Mouse (Mus musculus) midbrain, embryonic 13.5 days (tissue): Measurements from ENCODE around the gene Ndufa9. TPM values are rescaled to one million over a fixed set of nuclear protein-coding genes. Genes with fewer than 3 reads are reported as not detected.
A peak's percentile ranks its signal among the peaks of the same experiment; 100 is the strongest.

ENCODE experiments used
- ATAC-seq: fragments of 200-750 bp; cut with Nextera tagmentation; 2 replicates; pipeline ENCODE4 v1.8.0; 2017; ENCODE audit warnings: mild to moderate bottlenecking, moderate TSS enrichment, moderate library complexity
- H3K27ac ChIP-seq: fragments of 300-500 bp; sonication (generic); 2 replicates; pipeline ENCODE4 v1.5.1; 2015; ENCODE audit warnings: inconsistent platforms, mild to moderate bottlenecking, moderate library complexity
- H3K27me3 ChIP-seq: fragments of 300-500 bp; sonication (generic); 2 replicates; pipeline ENCODE4 v1.6.1; 2015; ENCODE audit warnings: mild to moderate bottlenecking, inconsistent platforms
- H3K36me3 ChIP-seq: fragments of 300-500 bp; sonication (generic); 2 replicates; pipeline ENCODE4 v1.6.1; 2015; ENCODE audit warnings: mild to moderate bottlenecking, inconsistent platforms
- H3K4me1 ChIP-seq: fragments of 300-500 bp; sonication (generic); replicated peaks from 2 replicates; pipeline ENCODE4 v1.6.1; 2015; ENCODE audit warnings: inconsistent platforms
- H3K4me2 ChIP-seq: fragments of 300-500 bp; sonication (generic); replicated peaks from 2 replicates; pipeline ENCODE4 v1.6.1; 2015; ENCODE audit warnings: moderate library complexity, mild to moderate bottlenecking, inconsistent platforms
- H3K4me3 ChIP-seq: fragments of 300-500 bp; sonication (generic); replicated peaks from 2 replicates; pipeline ENCODE4 v1.5.1; 2015; ENCODE audit warnings: mild to moderate bottlenecking, inconsistent platforms
- H3K9ac ChIP-seq: fragments of 300-500 bp; sonication (generic); replicated peaks from 2 replicates; pipeline ENCODE4 v1.6.1; 2015; ENCODE audit warnings: mild to moderate bottlenecking, inconsistent platforms
- H3K9me3 ChIP-seq: fragments of 300-500 bp; sonication (generic); 2 replicates; pipeline ENCODE4 v1.6.1; 2016; ENCODE audit warnings: mild to moderate bottlenecking, inconsistent platforms
- WGBS: fragments of 180-500 bp; shearing (Covaris S2); methylation state at CpG from one replicate; pipeline ENCODE4 v1.1.7; 2015; 5-methylcytosine and 5-hydroxymethylcytosine counted together
- polyA plus RNA-seq: library from polyadenylated mRNA; unstranded; fragments of >200 nt; fragmentation: Nextera tagmentation; extraction: Ambion mirVana; gene quantifications from 2 replicates; pipeline ENCODE4 v1.2.1, GENCODE M21; 2015

Gene Ndufa9
- polyA plus RNA-seq, 1 experiment from 2014 or later = 173 TPM

DNA sequence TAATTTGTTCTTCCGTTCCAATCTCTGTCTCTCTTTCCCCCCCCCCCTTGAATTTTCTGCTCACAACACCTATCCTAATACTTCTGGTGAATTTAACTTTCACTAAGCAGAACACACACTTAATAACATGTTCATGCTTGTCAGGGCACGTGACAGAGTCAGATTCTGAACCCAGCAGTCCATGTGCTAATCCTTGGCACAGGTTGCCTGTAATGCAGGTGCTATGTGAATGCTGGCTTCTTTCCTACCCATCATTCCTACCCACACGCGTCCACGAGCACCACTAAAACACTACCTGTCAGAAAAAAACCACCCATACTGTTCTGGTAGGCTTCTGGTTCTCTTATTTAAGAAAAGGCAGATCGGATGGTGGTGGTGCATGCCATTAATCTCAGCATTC is 54.2 kb downstream of the Ndufa9 start:
- no peaks in the 10 kb centered on the region for H3K27me3 ChIP-seq
- no peak overlapping the region for H3K4me2 ChIP-seq
- H3K4me1 ChIP-seq = no peaks in the 10 kb centered on the region
- 89% methylated on average over 6 of the region's 6 CpGs for WGBS
- H3K4me3 ChIP-seq = no peak overlapping the region
- no peaks in the 10 kb centered on the region for H3K36me3 ChIP-seq
- ATAC-seq = no peak
- H3K9me3 ChIP-seq = no peaks in the 10 kb centered on the region
- no peak overlapping the region for H3K27ac ChIP-seq
- no peak overlapping the region for H3K9ac ChIP-seq

DNA sequence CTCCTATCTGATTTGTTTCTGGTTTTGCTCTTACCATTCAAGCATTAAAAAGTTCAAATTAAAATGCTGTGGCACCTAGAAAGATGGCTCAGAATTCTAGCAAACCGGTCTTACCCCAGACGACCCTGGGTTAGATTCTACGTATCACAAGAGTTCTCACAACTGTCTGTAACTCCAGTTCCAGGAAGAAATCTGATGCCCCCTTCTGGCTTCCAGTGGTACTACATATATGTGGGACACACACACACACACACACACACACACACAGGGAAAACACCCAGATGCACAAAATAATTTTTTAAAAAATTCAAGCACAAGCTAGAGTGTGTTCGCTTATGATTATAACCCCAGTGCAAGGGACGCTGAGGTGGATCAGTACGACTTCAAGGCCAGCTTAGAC is 55.2 kb downstream of the Ndufa9 start:
- no peak overlapping the region for H3K27ac ChIP-seq
- H3K27me3 ChIP-seq = no peaks in the 10 kb centered on the region
- no peaks in the 10 kb centered on the region for H3K9me3 ChIP-seq
- no peak overlapping the region for H3K4me2 ChIP-seq
- no peak for ATAC-seq
- 97% methylated on average over 6 of the region's 6 CpGs for WGBS
- no peaks in the 10 kb centered on the region for H3K4me1 ChIP-seq
- no peak overlapping the region for H3K9ac ChIP-seq
- H3K36me3 ChIP-seq = no peaks in the 10 kb centered on the region
- H3K4me3 ChIP-seq = no peak overlapping the region

DNA sequence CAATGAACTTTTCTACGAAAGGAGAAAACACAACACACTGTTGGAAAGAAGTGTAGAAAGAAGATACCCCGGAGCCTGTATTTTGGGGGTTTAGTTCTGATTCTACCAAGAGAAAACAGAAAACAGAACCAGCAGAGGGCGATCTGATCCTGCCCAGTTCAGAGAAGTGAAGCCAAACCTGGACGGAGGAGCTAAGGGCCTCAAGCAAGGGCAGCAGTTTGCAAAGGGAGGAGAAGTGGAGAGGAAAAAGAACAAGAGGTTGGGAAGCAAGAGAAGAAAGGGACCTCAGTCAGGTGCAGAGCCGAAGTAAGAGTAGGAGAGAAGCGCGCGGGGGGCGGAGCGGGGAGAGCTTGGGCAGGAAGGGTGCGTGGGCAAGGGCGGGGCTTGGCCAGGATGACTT is 57.0 kb downstream of the Ndufa9 start:
- Histone ChIP-seq H3K9ac (no peak overlapping the region), H3K27me3 (no peaks in the 10 kb centered on the region), H3K4me3 (no peak overlapping the region), H3K27ac (no peak overlapping the region), H3K9me3 (no peaks in the 10 kb centered on the region), H3K36me3 (no peaks in the 10 kb centered on the region), H3K4me2 (0 out of 2 replicates have a peak overlapping the region, but pooled peaks have one; percentile 7), H3K4me1 (no peaks in the 10 kb centered on the region)
- 33% methylated on average over 12 of the region's 12 CpGs for WGBS
- no peak for ATAC-seq

DNA sequence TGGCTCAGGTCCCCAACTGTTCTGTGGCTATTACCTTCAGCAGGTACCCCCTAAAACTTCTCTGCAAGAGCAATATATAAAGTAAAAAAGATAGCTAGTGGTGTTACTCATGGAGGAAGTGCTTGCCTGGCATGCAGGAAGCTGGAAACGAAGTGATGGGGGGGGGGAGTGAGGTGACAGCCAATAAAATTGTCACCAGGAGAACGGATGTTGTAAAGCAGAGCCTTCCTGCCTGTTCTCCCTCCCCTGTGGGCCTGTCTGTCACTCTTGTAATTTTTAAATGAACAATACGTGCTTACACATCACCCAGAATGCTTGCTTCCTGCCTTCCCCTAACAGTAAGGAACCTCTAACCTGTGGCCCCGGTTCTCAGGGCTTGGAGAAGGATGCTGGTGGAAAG is 57.4 kb downstream of the Ndufa9 start:
- no peaks in the 10 kb centered on the region for H3K36me3 ChIP-seq
- ATAC-seq = no peak
- no peak overlapping the region for H3K4me2 ChIP-seq
- H3K9ac ChIP-seq = no peak overlapping the region
- no peaks in the 10 kb centered on the region for H3K27me3 ChIP-seq
- no peaks in the 10 kb centered on the region for H3K4me1 ChIP-seq
- H3K27ac ChIP-seq = no peak overlapping the region
- 54% methylated on average over 4 of the region's 4 CpGs for WGBS
- no peaks in the 10 kb centered on the region for H3K9me3 ChIP-seq
- no peak overlapping the region for H3K4me3 ChIP-seq

DNA sequence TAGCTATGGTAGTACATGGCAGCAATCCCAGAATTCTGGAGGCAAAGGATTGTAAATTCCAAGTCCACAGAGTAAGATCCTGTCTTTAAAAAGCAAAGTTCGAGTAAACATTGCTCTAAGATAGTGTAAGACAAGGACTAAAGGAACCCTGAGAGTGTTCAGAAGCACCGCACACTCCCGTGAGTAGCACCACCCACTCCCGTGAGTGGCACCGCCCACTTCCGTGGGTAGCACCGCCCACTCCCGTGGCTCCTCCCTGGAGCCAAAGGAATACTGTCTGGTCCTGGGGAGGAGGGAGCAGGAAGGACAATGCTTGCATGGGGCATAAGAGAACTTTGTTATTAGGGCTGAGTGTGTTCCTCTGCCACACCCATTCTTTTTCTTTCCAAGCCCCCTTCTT is 60.1 kb downstream of the Ndufa9 start:
- Histone ChIP-seq H3K36me3 (no peaks in the 10 kb centered on the region), H3K27me3 (no peaks in the 10 kb centered on the region), H3K4me1 (no peaks in the 10 kb centered on the region), H3K27ac (no peak overlapping the region), H3K4me2 (no peak overlapping the region), H3K4me3 (no peak overlapping the region), H3K9ac (no peak overlapping the region), H3K9me3 (no peaks in the 10 kb centered on the region)
- no peak for ATAC-seq
- 82% methylated on average over 8 of the region's 8 CpGs for WGBS

DNA sequence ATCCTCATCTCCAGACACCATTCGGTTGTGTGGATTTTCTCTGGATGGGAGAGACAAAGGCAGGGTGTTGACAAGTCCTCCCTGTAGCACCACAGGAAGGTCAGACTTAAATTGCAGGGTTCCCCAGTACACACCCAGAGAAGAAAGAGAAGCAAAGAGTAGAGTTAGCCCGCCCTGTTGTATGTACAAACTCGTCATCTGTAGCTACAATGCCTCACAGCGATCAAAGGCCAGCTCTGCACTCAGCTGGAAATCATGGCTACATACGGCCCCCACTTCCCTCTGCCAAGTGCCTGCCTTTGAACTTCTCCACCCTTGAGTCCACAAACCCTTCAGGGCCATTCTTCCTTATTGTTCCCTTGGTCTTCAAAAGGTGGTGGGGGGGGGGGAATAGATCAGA is 64.7 kb downstream of the Ndufa9 start:
- Histone ChIP-seq H3K27me3 (no peaks in the 10 kb centered on the region), H3K9me3 (no peaks in the 10 kb centered on the region), H3K27ac (no peak overlapping the region), H3K9ac (no peak overlapping the region), H3K4me1 (no peaks in the 10 kb centered on the region), H3K36me3 (no peaks in the 10 kb centered on the region), H3K4me3 (no peak overlapping the region), H3K4me2 (no peak overlapping the region)
- ATAC-seq = no peak
- WGBS = 53% methylated on average over 5 of the region's 5 CpGs

DNA sequence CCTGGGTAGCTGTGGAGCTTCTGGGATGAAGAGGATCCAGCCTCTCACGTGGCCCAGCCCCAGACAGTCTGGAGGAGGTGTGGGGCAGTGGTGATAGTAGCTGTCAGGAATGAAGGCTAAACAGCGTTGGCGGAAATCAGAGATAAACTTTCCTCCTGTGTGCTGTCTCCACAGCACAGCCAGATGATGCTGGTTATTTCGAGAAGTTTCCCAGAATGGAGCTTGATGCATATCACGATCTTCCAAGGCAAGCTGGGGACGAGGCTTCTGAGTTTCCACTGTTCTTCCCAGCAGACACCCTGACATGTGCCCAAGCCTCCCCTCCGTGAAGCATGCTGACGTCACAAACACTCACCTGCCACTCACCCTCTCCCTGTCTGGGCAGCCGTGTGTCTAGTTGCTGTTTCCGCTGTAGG is 65.3 kb downstream of the Ndufa9 start:
- Histone ChIP-seq H3K4me3 (no peak overlapping the region), H3K4me1 (no peaks in the 10 kb centered on the region), H3K9ac (no peak overlapping the region), H3K36me3 (no peaks in the 10 kb centered on the region), H3K4me2 (no peak overlapping the region), H3K9me3 (no peaks in the 10 kb centered on the region), H3K27ac (no peak overlapping the region), H3K27me3 (no peaks in the 10 kb centered on the region)
- no peak for ATAC-seq
- WGBS = 77% methylated on average over 10 of the region's 10 CpGs

DNA sequence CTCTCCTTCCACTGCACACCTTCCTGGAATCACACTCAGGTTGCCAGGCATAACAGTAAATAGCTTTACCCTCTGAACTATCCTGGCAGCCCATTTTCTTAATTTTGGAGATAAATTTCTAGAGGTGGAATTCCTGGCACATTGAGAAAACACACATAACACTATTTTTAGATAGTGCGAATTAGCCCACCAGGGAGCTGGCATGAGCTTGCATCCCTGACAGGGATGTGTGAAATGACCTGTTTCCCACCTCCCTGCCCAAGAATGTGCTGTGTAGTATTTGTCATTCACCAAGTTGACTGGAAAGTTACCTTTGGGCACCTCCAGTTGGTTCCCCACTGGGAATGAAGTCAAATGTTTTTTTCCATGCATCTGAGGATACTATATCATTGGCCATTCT is 65.9 kb downstream of the Ndufa9 start:
- Histone ChIP-seq H3K27me3 (no peaks in the 10 kb centered on the region), H3K4me2 (no peak overlapping the region), H3K9ac (no peak overlapping the region), H3K9me3 (no peaks in the 10 kb centered on the region), H3K4me3 (no peak overlapping the region), H3K27ac (no peak overlapping the region), H3K4me1 (no peaks in the 10 kb centered on the region), H3K36me3 (no peaks in the 10 kb centered on the region)
- 96% methylated on average over 1 of the region's 1 CpGs for WGBS
- no peak for ATAC-seq

DNA sequence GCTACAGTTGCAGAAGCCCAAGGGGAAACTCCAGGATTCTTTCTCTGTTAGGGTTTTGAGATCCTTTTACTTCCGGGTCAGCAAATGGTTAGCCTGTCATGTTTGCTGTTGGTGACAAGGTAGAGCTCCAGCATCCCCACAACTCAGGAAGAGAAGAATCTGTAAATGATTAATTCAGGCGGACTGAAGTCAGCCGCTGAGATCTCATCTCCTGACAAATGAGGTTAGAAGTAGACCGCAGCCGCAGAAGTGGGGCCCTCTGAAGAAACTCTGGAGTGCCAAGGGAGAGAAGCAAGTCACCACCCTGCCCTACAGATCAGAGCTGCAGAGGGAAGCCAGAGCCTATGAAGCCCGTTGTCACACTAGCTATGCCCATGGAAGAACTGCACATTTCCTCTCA is 71.0 kb downstream of the Ndufa9 start:
- no peak overlapping the region for H3K4me3 ChIP-seq
- no peak overlapping the region for H3K9ac ChIP-seq
- no peaks in the 10 kb centered on the region for H3K36me3 ChIP-seq
- 89% methylated on average over 6 of the region's 6 CpGs for WGBS
- H3K4me2 ChIP-seq = no peak overlapping the region
- no peak overlapping the region for H3K27ac ChIP-seq
- H3K9me3 ChIP-seq = no peaks in the 10 kb centered on the region
- H3K4me1 ChIP-seq = 0 out of 2 replicates have a peak, but pooled peaks cover 3% of the 10 kb centered on the region
- no peak for ATAC-seq
- no peaks in the 10 kb centered on the region for H3K27me3 ChIP-seq

DNA sequence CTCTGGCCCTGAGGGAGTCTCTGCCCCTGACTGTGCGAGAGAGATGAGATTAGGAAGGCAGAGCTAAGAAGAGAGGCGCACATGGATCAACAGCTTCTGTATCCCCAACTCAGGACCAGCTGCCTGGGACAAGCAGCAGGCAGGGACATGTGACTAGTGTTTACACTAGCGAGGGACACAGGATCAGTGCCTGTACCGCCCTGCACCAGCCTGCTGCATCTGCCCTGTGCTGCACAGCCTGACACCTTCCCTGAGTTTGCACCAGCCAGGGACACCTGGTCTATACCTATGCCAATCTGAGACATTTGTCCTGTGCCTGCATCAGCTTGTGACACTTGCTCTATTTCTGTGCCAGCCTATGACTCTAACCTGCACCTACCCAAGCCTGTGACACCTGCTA is 75.1 kb downstream of the Ndufa9 start:
- Histone ChIP-seq H3K9me3 (no peaks in the 10 kb centered on the region), H3K36me3 (no peaks in the 10 kb centered on the region), H3K4me3 (no peak overlapping the region), H3K27me3 (no peaks in the 10 kb centered on the region), H3K4me2 (no peak overlapping the region), H3K4me1 (peaks cover 17% of the 10 kb centered on the region), H3K9ac (no peak overlapping the region), H3K27ac (no peak overlapping the region)
- ATAC-seq = peak; percentile 49
- 57% methylated on average over 4 of the region's 4 CpGs for WGBS

DNA sequence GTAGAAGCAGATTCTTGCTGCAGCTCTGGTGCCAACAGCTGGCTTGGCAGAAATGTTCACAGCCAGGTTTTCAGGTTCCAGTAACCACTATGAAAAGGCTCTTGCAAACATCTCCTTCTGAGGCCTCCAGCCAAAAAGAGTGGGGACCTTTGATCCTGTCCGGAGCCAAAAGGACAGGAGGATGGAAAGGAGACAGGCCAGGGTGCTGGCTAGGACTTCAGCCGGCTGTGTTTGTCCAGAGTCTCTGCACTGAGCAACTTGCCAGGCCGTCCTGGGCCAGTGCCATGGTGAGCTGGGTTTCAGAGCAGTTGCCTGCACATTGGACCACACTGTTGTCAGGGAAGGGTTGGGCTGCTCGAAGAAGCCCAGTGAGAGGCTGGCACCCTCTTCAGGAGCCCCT is 76.6 kb downstream of the Ndufa9 start:
- Histone ChIP-seq H3K9me3 (no peaks in the 10 kb centered on the region), H3K4me3 (no peak overlapping the region), H3K27me3 (no peaks in the 10 kb centered on the region), H3K4me1 (peaks cover 32% of the 10 kb centered on the region), H3K9ac (no peak overlapping the region), H3K36me3 (no peaks in the 10 kb centered on the region), H3K27ac (no peak overlapping the region), H3K4me2 (no peak overlapping the region)
- 82% methylated on average over 4 of the region's 4 CpGs for WGBS
- ATAC-seq = no peak
